Mouse (Mus musculus) liver, adult 2 months (tissue): ENCODE data around the gene Sh3d21.

Source experiments
- CTCF ChIP-seq: fragments of 200-500 bp; IDR thresholded peaks from 2 replicates; pipeline ENCODE4 v1.5.1; 2011; ENCODE audit warnings: low read depth, low read length, control low read depth
- POLR2A ChIP-seq: fragments of 200-500 bp; IDR thresholded peaks from 2 replicates; pipeline ENCODE4 v1.6.1; 2011; ENCODE audit warnings: low read length, control low read depth; ENCODE audit not compliant: insufficient read depth; ENCODE audit errors: extremely low read depth

GRCm38 (mm10) chr4:126183034-126183433 is 19.7 kb upstream of the Sh3d21 start:
- no peak for TF ChIP-seq POLR2A
- no peak for TF ChIP-seq CTCF
